Mouse (Mus musculus) G1E (cell line): Measurements from ENCODE around the gene Otoa.

Experiments
- CTCF ChIP-seq: IDR thresholded peaks from 2 replicates; pipeline ENCODE4 v1.5.1; 2012; ENCODE audit warnings: low read depth, low read length, inconsistent platforms, mixed read lengths
- GATA1 ChIP-seq: IDR thresholded peaks from 2 replicates; pipeline ENCODE4 v1.6.1; 2012; ENCODE audit warnings: borderline replicate concordance, low read length, inconsistent platforms, mixed read lengths
- POLR2AphosphoS5 ChIP-seq: IDR thresholded peaks from 2 replicates; pipeline ENCODE4 v1.6.1; 2012; ENCODE audit warnings: low read depth, low read length, inconsistent platforms; ENCODE audit not compliant: insufficient replicate concordance
- TAL1 ChIP-seq: conservative IDR thresholded peaks from 2 replicates; pipeline ENCODE4 v1.6.1; 2012; ENCODE audit warnings: low read depth, low read length, inconsistent platforms, mixed read lengths

- TF ChIP-seq TAL1, result no peak
- TF ChIP-seq CTCF, result no peak
- TF ChIP-seq GATA1, result no peak
- no peak for TF ChIP-seq POLR2AphosphoS5
Observed at GRCm38 (mm10) chr7:121059477-121060218, 21.8 kb upstream of the Otoa start.
